Comparison of ENCODE assay signal across 8 mouse cellular contexts in the genomic region with DNA sequence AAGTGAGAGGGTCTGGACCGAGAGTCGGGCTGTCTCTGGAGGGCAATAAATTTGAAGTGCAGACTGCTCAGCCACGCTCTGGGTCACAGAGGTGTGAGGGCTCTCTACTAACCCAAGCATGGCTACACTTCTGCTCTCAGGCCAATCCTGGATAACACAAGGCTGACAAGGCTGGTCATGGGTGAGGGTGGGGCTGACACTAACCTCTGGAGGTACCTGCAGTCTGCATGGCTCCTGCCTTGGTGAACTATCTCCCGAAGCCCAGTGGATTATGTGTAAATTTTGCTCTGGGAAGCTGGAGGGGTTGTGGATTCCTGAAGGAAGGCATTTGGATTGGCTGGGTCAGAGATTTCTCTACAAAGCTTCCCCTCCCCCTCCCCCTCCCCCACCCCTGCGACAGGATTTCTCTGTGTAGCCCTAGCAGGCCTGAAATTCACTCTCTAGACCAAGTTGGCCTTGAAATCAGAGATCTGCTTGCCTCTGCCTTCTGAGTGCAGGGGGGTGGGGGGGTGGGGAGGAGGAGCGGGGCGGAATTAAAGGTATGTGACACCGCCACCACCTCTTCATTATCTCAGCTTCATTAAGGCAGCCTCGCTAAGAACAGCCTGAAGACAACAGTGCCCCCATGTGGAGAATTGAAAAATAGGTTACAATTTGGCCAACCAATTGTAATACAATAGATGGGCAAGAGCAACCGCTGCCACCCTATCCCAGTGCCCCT. TPM values are rescaled to one million over a fixed set of nuclear protein-coding genes. Genes with fewer than 3 reads are reported as not detected.
DNase-seq lines count a peak whose midpoint lies in the region; ATAC-seq lines count a peak whose summit lies in the region.

No protein-coding gene starts in this region.

- H3K36me3 ChIP-seq in heart, embryonic 10.5 days = no peaks in the 10 kb centered on the region
- no peaks in the 10 kb centered on the region for H3K36me3 ChIP-seq in kidney, embryonic 14.5 days (ENCODE audit: control insufficient read depth, insufficient read depth, low read length)
- no peaks in the 10 kb centered on the region for H3K36me3 ChIP-seq in limb, embryonic 15.5 days

- peak; percentile 50 for ATAC-seq in kidney, embryonic 14.5 days (ENCODE audit: low FRiP score, low TSS enrichment)
- 0 out of 2 replicates have a peak, but pooled peaks have one; percentile 52 for ATAC-seq in limb, embryonic 15.5 days (ENCODE audit: insufficient number of reproducible peaks, low FRiP score, low TSS enrichment, low read depth)
- peak; percentile 76 for ATAC-seq in monocyte, adult 5-6 weeks (replicated peaks; ENCODE audit: insufficient number of reproducible peaks, low FRiP score, low TSS enrichment, poor library complexity, severe bottlenecking)

- DNase-seq in right cerebral cortex, adult 2 months (ENCODE audit: low spot score in 2 of 2) = peak; percentile 60 to 68
- no peak for DNase-seq in right cerebral cortex, postnatal 4 days
- peak; percentile 63 for DNase-seq in cerebellum, adult 9-11 months
- DNase-seq in heart, embryonic 10.5 days (ENCODE audit: low spot score) = no peak
- DNase-seq in thymus, postnatal 36 days = peak; percentile 9 to 17

- peaks cover 12% of the 10 kb centered on the region; the same call in 1 of the 2 replicates for H3K27me3 ChIP-seq in heart, embryonic 10.5 days (ENCODE audit: insufficient read depth, poor library complexity, severe bottlenecking)
- no peaks in the 10 kb centered on the region for H3K27me3 ChIP-seq in kidney, embryonic 14.5 days (ENCODE audit: control insufficient read depth, insufficient read depth, low read length)
- no peaks in the 10 kb centered on the region for H3K27me3 ChIP-seq in limb, embryonic 15.5 days

- H3K27ac ChIP-seq in heart, embryonic 10.5 days = no peak overlapping the region
- H3K27ac ChIP-seq in kidney, embryonic 14.5 days (ENCODE audit: low read depth, low read length) = no peak overlapping the region
- no peak overlapping the region for H3K27ac ChIP-seq in limb, embryonic 15.5 days

- H3K4me2 ChIP-seq in kidney, embryonic 14.5 days (replicated peaks; ENCODE audit: low read depth, low read length) = no peak overlapping the region
- H3K4me2 ChIP-seq in limb, embryonic 15.5 days = peak overlapping the region; percentile 19; the same call in 1 of the 2 replicates

- peak overlapping the region; percentile 40; the same call in 1 of the 2 replicates for H3K4me3 ChIP-seq in heart, embryonic 10.5 days
- no peak overlapping the region for H3K4me3 ChIP-seq in kidney, embryonic 14.5 days (ENCODE audit: low read length)
- no peak overlapping the region for H3K4me3 ChIP-seq in limb, embryonic 15.5 days

- no peaks in the 10 kb centered on the region for H3K9me3 ChIP-seq in heart, embryonic 10.5 days
- H3K9me3 ChIP-seq in kidney, embryonic 14.5 days (ENCODE audit: control insufficient read depth, low read length) = no peaks in the 10 kb centered on the region
- no peaks in the 10 kb centered on the region for H3K9me3 ChIP-seq in limb, embryonic 15.5 days

- 32% methylated on average over 10 of the region's 10 CpGs for WGBS in heart, embryonic 10.5 days
- 13% methylated on average over 10 of the region's 10 CpGs for WGBS in kidney, embryonic 14.5 days
- WGBS in limb, embryonic 15.5 days = 16% methylated on average over 10 of the region's 10 CpGs

- H3K4me1 ChIP-seq in heart, embryonic 10.5 days = peaks cover 26% of the 10 kb centered on the region
- H3K4me1 ChIP-seq in kidney, embryonic 14.5 days (ENCODE audit: control insufficient read depth, insufficient read depth, low read length) = peaks cover 7% of the 10 kb centered on the region; the same call in 1 of the 2 replicates
- peaks cover 26% of the 10 kb centered on the region for H3K4me1 ChIP-seq in limb, embryonic 15.5 days

- no peak overlapping the region for H3K9ac ChIP-seq in kidney, embryonic 14.5 days (ENCODE audit: low read depth, low read length)
- no peak overlapping the region for H3K9ac ChIP-seq in limb, embryonic 15.5 days

RNA-seq across cellular contexts. Expression of a gene that starts 32.5 kb away (rescaled TPM):
- 177 and 178 TPM in 2 replicates for polyA plus RNA-seq in heart, embryonic 10.5 days (2016; fragmentation: Nextera tagmentation; extraction: Ambion mirVana)
- 144 and 175 TPM in 2 replicates for polyA plus RNA-seq in kidney, embryonic 14.5 days (2014; fragmentation: Nextera tagmentation; extraction: Ambion mirVana)
- 152 and 185 TPM in 2 replicates for polyA plus RNA-seq in limb, embryonic 15.5 days (2015; fragmentation: Nextera tagmentation; extraction: Ambion mirVana)
- 58.3 to 66.1 TPM (median 60.8 TPM) in 3 replicates for total RNA-seq in monocyte, adult 5-6 weeks (2017)

RNA-seq across cellular contexts. Expression of a gene that starts 46.7 kb away (rescaled TPM):
- not detected in 2 replicates for polyA plus RNA-seq in heart, embryonic 10.5 days (2016; fragmentation: Nextera tagmentation; extraction: Ambion mirVana)
- 14.8 and 19.9 TPM in 2 replicates for polyA plus RNA-seq in kidney, embryonic 14.5 days (2014; fragmentation: Nextera tagmentation; extraction: Ambion mirVana)
- 5.7 and 8.3 TPM in 2 replicates for polyA plus RNA-seq in limb, embryonic 15.5 days (2015; fragmentation: Nextera tagmentation; extraction: Ambion mirVana)
- total RNA-seq in monocyte, adult 5-6 weeks (2017) = 0.29 to 2.5 TPM in 2 of 3 replicates, not detected in the other

RNA-seq across cellular contexts. Expression of a gene that starts 55.7 kb away (rescaled TPM):
- polyA plus RNA-seq in heart, embryonic 10.5 days (2016; fragmentation: Nextera tagmentation; extraction: Ambion mirVana) = 105 and 119 TPM in 2 replicates
- polyA plus RNA-seq in kidney, embryonic 14.5 days (2014; fragmentation: Nextera tagmentation; extraction: Ambion mirVana) = 117 and 173 TPM in 2 replicates
- polyA plus RNA-seq in limb, embryonic 15.5 days (2015; fragmentation: Nextera tagmentation; extraction: Ambion mirVana) = 134 and 137 TPM in 2 replicates
- total RNA-seq in monocyte, adult 5-6 weeks (2017) = 122 to 140 TPM (median 123 TPM) in 3 replicates

Comparison
In these comparisons a context has a peak if more than half of its experiments do, and no peak if none do; other contexts are left out.
1. DNase-seq: peak in right cerebral cortex, adult 2 months (2 of 2), cerebellum, adult 9-11 months (single experiment) and thymus, postnatal 36 days (2 of 2); none in right cerebral cortex, postnatal 4 days (single experiment) and heart, embryonic 10.5 days (single experiment).
2. Peak in every context shown above with its lines, with median percentiles within 50 percentile points of each other: ATAC-seq.